Mouse (Mus musculus): Measurements from ENCODE around the gene Kcnip3.

GRCm38 (mm10) chr2:127525004-127525775, 3.3 kb upstream of the Kcnip3 start:
- TF ChIP-seq CTCF (conservative IDR thresholded peaks at IDR 0.05; ENCODE audit: insufficient read depth, insufficient read length, low read depth, low read length) = no peak
- no peak for TF ChIP-seq POLR2A (IDR thresholded peaks at IDR 0.05; ENCODE audit: low read depth, low read length)
